Mouse (Mus musculus): ENCODE measurements around the gene Vmn1r21. TPM values are rescaled to one million over a fixed set of nuclear protein-coding genes. Genes with fewer than 3 reads are reported as not detected.

Gene Vmn1r21
- total RNA-seq (2023) = not detected

GRCm38 (mm10) chr6:57850286-57850685 lies at the start of gene Vmn1r21:
Gene Vmn1r21 (minus strand): TSS chr6:57850343.

GRCm38 (mm10) chr6:57824422-57825258 lies 25.5 kb downstream of the Vmn1r21 start, which contains the start of gene Vopp1:
Gene Vopp1 (minus strand): TSS chr6:57825159.

Other genes starting within 250 kb of the Vmn1r21 start
- 1 to 10 TPM; 1.8 to 1.9 TPM for gene Pyurf, start 158.3 kb downstream of the Vmn1r21 start, total RNA-seq (2023)
- gene Lancl2, start 147.8 kb downstream of the Vmn1r21 start, total RNA-seq (2023) = 10 to 100 TPM; 10.6 to 11.6 TPM
- gene Vopp1, start 25.2 kb downstream of the Vmn1r21 start, total RNA-seq (2023) = 10 to 100 TPM; 14.1 to 15.4 TPM
- not detected for gene Vmn1r22, start 57.7 kb upstream of the Vmn1r21 start, total RNA-seq (2023)
- not detected for gene Vmn1r23, start 76.5 kb upstream of the Vmn1r21 start, total RNA-seq (2023)
- gene Vmn1r24, start 111.2 kb upstream of the Vmn1r21 start, total RNA-seq (2023) = not detected
- not detected for gene Vmn1r25, start 130.5 kb upstream of the Vmn1r21 start, total RNA-seq (2023)
- gene Vmn1r26, start 164.8 kb upstream of the Vmn1r21 start, total RNA-seq (2023) = not detected